Mouse (Mus musculus) olfactory bulb, adult 2 months (tissue): ENCODE measurements around the gene Lrrc4c. TPM values are rescaled to one million over a fixed set of nuclear protein-coding genes. Genes with fewer than 3 reads are reported as not detected.

Source experiments
- H3K27ac ChIP-seq: fragments of 200-500 bp; 2 replicates; pipeline ENCODE4 v1.5.1; 2012; ENCODE audit warnings: low read depth, low read length; ENCODE audit not compliant: insufficient read depth
- H3K4me1 ChIP-seq: fragments of 200-500 bp; 2 replicates; pipeline ENCODE4 v1.6.1; 2012; ENCODE audit warnings: low read length; ENCODE audit not compliant: control insufficient read depth, insufficient read depth
- H3K4me3 ChIP-seq: fragments of 200-500 bp; 2 replicates; pipeline ENCODE4 v1.5.1; 2012; ENCODE audit warnings: mild to moderate bottlenecking, low read depth, low read length, moderate library complexity; ENCODE audit not compliant: insufficient read depth
- CTCF ChIP-seq: fragments of 200-500 bp; IDR thresholded peaks from 2 replicates; pipeline ENCODE4 v1.5.1; 2012; ENCODE audit warnings: low read depth, mild to moderate bottlenecking, low read length, moderate library complexity; ENCODE audit not compliant: insufficient read depth
- POLR2A ChIP-seq: fragments of 200-500 bp; IDR thresholded peaks from 2 replicates; pipeline ENCODE4 v1.6.1; 2012; ENCODE audit warnings: mild to moderate bottlenecking, low read depth, low read length, moderate library complexity; ENCODE audit not compliant: insufficient read depth
- WGBS: fragments of 180-500 bp; shearing (Covaris S2); methylation state at CpG from one replicate; pipeline ENCODE4 v1.1.7; 2018; 5-methylcytosine and 5-hydroxymethylcytosine counted together
- polyA plus RNA-seq: library from polyadenylated mRNA; stranded (reverse); fragments of >200 nt; gene quantifications from 2 replicates; pipeline ENCODE4 v1.2.4, GENCODE M21; 2012; ENCODE audit warnings: low replicate concordance; ENCODE audit not compliant: missing spikeins, insufficient read depth, insufficient read length

Gene Lrrc4c
- polyA plus RNA-seq, 1 experiment: not detected

DNA sequence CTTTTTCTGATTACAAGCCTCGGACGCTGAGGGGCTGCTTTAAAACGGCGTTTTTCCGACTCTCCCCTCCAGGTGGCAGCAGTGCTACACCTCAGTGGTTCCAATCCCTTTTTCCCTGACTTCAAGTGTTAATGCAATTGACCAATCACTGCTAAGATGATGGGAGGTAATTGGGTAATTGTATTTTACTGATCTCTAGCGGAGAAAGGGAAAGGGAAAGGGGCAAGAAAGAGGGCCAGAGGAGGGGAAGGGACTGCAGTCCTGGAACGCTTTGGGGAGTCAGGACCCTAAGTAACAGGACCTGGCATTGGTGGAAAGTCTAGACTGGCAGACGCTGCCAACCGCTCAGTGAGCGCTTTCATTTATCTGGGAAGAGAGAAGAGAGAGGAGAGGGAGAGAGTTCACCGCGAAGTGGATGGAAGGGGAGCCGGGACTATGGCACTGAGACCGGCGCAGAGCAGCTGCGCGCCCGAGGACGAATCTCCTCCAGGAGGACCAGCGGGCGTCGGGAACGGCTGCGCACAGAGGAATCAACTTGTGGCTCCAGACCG, 1148.3 kb downstream of the Lrrc4c start:
- Histone ChIP-seq H3K4me1 (no peaks in the 10 kb centered on the region), H3K27ac (peak overlapping the region; percentile 60), H3K4me3 (peak overlapping the region; percentile 55)
- TF ChIP-seq CTCF (peak; percentile 51; the same call in 1 of the 2 replicates), POLR2A (0 out of 2 replicates have a peak, but pooled peaks have one; percentile 28)
- under 1% methylated on average over 25 of the region's 25 CpGs for WGBS

- TF ChIP-seq CTCF (no peak), POLR2A (no peak)
- whole genome bisulfite sequencing: under 1% methylated on average over 26 of the region's 26 CpGs
- peak overlapping the region; percentile 79 for H3K27ac ChIP-seq
- peak overlapping the region; percentile 83 for H3K4me3 ChIP-seq
- H3K4me1 ChIP-seq: no peaks in the 10 kb centered on the region
These were observed 1149.1 kb downstream of the Lrrc4c start for GRCm38 (mm10) chr2:97467031-97467549.

- peak overlapping the region; percentile 83 for H3K4me3 ChIP-seq
- 3% methylated on average over 8 of the region's 8 CpGs for WGBS
- H3K4me1 ChIP-seq: no peaks in the 10 kb centered on the region
- TF ChIP-seq POLR2A (no peak), CTCF (no peak)
- H3K27ac ChIP-seq: peak overlapping the region; percentile 79
These were observed 1149.7 kb downstream of the Lrrc4c start for GRCm38 (mm10) chr2:97467664-97468063.

- Histone ChIP-seq H3K4me3 (peak overlapping the region; percentile 47), H3K4me1 (no peaks in the 10 kb centered on the region), H3K27ac (peak overlapping the region; percentile 67)
- TF ChIP-seq CTCF (no peak), POLR2A (no peak)
- WGBS: 12% methylated on average over 5 of the region's 5 CpGs
These were observed 1150.4 kb downstream of the Lrrc4c start for GRCm38 (mm10) chr2:97468372-97468771.

- no peak for TF ChIP-seq POLR2A
- TF ChIP-seq CTCF: no peak
- Histone ChIP-seq H3K4me1 (no peaks in the 10 kb centered on the region), H3K4me3 (peak overlapping the region; percentile 26; the same call in 1 of the 2 replicates), H3K27ac (no peak overlapping the region)
- 41% methylated on average over 2 of the region's 2 CpGs for WGBS
These were observed 1151.4 kb downstream of the Lrrc4c start for GRCm38 (mm10) chr2:97469396-97469795.

DNA sequence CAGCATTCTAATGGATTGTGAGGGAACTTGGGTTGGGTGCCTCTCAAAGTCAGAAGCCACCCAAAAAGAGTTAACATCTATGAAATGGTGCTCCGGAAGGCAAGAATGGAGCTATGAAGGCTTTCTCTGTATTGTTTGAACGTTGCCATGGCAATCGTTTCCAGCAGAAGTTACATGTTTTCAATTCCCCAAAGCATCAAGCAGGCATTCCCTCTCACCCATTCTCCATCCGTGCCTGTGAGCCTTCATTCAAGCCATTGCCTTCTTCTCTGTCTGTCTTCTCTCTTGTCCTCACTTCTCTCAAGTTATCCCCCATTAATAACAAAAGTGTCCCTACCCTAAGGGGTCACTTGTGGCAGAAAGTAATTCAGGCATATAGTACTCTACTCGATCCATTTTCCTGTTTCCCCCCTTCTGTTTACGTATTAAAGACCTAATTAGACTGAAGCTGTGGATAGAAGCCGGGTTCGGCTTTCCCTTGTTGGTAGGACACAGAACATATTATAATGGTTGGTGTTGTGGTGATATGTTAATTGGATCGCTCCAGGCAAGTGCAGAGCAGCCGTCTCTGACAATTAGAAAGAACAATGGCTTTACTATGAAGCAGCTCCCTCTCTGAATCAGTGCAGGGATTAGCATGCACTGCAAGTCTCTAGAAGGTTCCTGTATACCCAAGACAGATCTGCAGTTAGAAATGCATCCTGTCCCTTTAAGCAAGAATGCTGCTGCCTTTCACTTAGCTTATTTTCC, 1160.4 kb downstream of the Lrrc4c start:
- TF ChIP-seq POLR2A: no peak
- no peak for TF ChIP-seq CTCF
- Histone ChIP-seq H3K27ac (0 out of 2 replicates have a peak overlapping the region, but pooled peaks have one; percentile 62), H3K4me3 (no peak overlapping the region), H3K4me1 (peaks cover 3% of the 10 kb centered on the region; the same call in 1 of the 2 replicates)
- 7% methylated on average over 10 of the region's 10 CpGs for WGBS

GRCm38 (mm10) chr2:97478925-97479298, 1160.9 kb downstream of the Lrrc4c start:
- Histone ChIP-seq H3K4me1 (peaks cover 3% of the 10 kb centered on the region; the same call in 1 of the 2 replicates), H3K27ac (0 out of 2 replicates have a peak overlapping the region, but pooled peaks have one; percentile 62), H3K4me3 (no peak overlapping the region)
- 37% methylated on average over 4 of the region's 4 CpGs for WGBS
- TF ChIP-seq CTCF (no peak), POLR2A (no peak)

- 80% methylated on average over 1 of the region's 1 CpGs for WGBS
- H3K27ac ChIP-seq: no peak overlapping the region
- no peaks in the 10 kb centered on the region for H3K4me1 ChIP-seq
- TF ChIP-seq CTCF (no peak), POLR2A (no peak)
- H3K4me3 ChIP-seq: no peak overlapping the region
These were observed 1167.0 kb downstream of the Lrrc4c start for GRCm38 (mm10) chr2:97484990-97485389.

DNA sequence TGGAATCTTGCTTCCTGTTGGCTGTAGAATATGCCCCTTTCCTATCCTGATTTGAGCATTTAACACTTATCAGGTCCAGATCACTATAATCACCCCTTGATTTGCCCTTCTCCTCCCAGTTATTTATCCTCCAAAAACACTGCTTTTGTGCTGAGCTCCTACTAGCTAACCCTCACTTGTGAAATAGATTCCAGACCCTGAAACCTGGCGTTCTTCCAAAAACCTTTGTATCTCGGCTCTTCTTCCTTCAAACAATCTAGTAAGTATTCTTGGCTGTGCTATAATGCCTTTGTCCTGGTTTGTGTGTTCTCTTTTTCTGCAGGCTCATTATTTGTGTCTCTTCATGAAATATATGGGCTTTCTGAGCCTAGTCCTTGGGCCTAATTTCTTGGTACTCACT, 1167.6 kb downstream of the Lrrc4c start:
- 39% methylated on average over 2 of the region's 2 CpGs for WGBS
- Histone ChIP-seq H3K4me1 (no peaks in the 10 kb centered on the region), H3K4me3 (no peak overlapping the region), H3K27ac (no peak overlapping the region)
- no peak for TF ChIP-seq POLR2A
- no peak for TF ChIP-seq CTCF
